Mouse (Mus musculus): ENCODE results near the gene Ric8a.
"Not testable (repeated sequence)": the region's sequence is repeated elsewhere in the genome, so short reads cannot be mapped to it uniquely, and the experiment has no call there.

Ric8a gene

GRCm38 (mm10) chr7:140847755-140848580 lies 8.8 kb upstream of the Ric8a start, which contains the start of gene Odf3:
Gene Odf3, plus strand, starts transcription at chr7:140847805.
- DNase-seq: peak in 1 of 2 experiments; percentile 48

GRCm38 (mm10) chr7:140848591-140848990 lies 8.2 kb upstream of the Ric8a start:
- no peak for DNase-seq

- no peak for DNase-seq
Observed at GRCm38 (mm10) chr7:140851916-140852315, 4.8 kb upstream of the Ric8a start.

GRCm38 (mm10) chr7:140853386-140853785 lies 3.4 kb upstream of the Ric8a start:
- DNase-seq: no peak

GRCm38 (mm10) chr7:140854483-140854882 lies 2.3 kb upstream of the Ric8a start:
- DNase-seq: no peak

- peak in 1 of 2 experiments; percentile 39 for DNase-seq
Observed at GRCm38 (mm10) chr7:140855181-140855580, 1.6 kb upstream of the Ric8a start.

GRCm38 (mm10) chr7:140855860-140856784 lies 635 bp upstream of the Ric8a start, which contains the start of gene Gm45785:
Gene Gm45785, minus strand, starts transcription at chr7:140856331.
- peak; percentile 84 to 85 for DNase-seq

GRCm38 (mm10) chr7:140857550-140858505 lies 1.1 kb downstream of the Ric8a start, which contains the start of gene Bet1l:
Gene Bet1l, minus strand, starts transcription at chr7:140857577.
- peak; percentile 36 to 40 for DNase-seq

- DNase-seq: no peak
Observed at GRCm38 (mm10) chr7:140858746-140859145, 2.0 kb downstream of the Ric8a start.

GRCm38 (mm10) chr7:140859997-140860396 lies 3.2 kb downstream of the Ric8a start:
- no peak for DNase-seq

GRCm38 (mm10) chr7:140860728-140861127 lies 4.0 kb downstream of the Ric8a start:
- peak in 1 of 2 experiments; percentile 32 for DNase-seq

- DNase-seq: no peak
Observed at GRCm38 (mm10) chr7:140864761-140865160, 8.0 kb downstream of the Ric8a start.

- DNase-seq: no peak
Observed at GRCm38 (mm10) chr7:140874224-140874623, 17.5 kb downstream of the Ric8a start.

- no peak for DNase-seq
Observed at GRCm38 (mm10) chr7:140877364-140877763, 20.6 kb downstream of the Ric8a start.

GRCm38 (mm10) chr7:140879355-140879754 lies 22.6 kb downstream of the Ric8a start:
- DNase-seq: no peak

- DNase-seq: no peak
Observed at GRCm38 (mm10) chr7:140880419-140880818, 23.7 kb downstream of the Ric8a start.

- DNase-seq: no peak
Observed at GRCm38 (mm10) chr7:140880865-140881515, 24.2 kb downstream of the Ric8a start.

- DNase-seq: peak; percentile 96 to 97
Observed at GRCm38 (mm10) chr7:140881696-140882468, 25.1 kb downstream of the Ric8a start, which contains the start of the genes Psmd13 and Sirt3. Gene Psmd13, plus strand, starts transcription at chr7:140881968. Gene Sirt3, minus strand, starts transcription at chr7:140882309.

GRCm38 (mm10) chr7:140882469-140882803 lies 25.7 kb downstream of the Ric8a start:
- DNase-seq: no peak

GRCm38 (mm10) chr7:140890636-140891035 lies 33.9 kb downstream of the Ric8a start:
- DNase-seq: not testable (repeated sequence)

GRCm38 (mm10) chr7:140894031-140894430 lies 37.3 kb downstream of the Ric8a start:
- no peak for DNase-seq
